Mouse (Mus musculus) lung, postnatal 0 days (tissue): ENCODE results near the gene Xpr1.

Source experiments
- CTCF ChIP-seq: IDR thresholded peaks from 2 replicates; pipeline ENCODE4 v1.5.1; 2016; ENCODE audit warnings: antibody characterized with exemption, mild to moderate bottlenecking
- EP300 ChIP-seq: IDR thresholded peaks from 2 replicates; pipeline ENCODE4 v1.6.1; 2016; ENCODE audit warnings: antibody characterized with exemption, mild to moderate bottlenecking, control low read depth

DNA sequence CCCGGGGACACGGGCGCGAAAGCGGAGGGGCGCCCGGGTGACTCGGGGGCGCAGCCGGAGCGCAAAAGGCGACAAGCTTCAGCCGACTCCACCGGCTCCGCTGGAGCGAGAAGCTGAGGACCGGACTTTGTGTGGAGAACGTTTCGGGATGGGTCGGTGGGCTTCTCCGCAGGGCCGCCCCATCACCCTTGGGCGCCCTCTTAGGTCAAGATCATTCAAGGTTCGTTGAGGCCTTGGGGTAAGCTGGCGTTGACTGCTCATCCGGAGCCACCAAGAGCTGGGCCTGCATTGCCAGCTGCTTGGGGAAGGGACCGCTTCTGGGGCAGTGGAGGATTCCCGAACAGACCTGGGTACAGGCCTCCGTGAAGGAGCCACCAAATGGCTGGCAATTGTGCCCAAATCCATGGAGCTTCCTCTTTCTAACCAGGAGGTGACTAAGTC, 172.4 kb downstream of the Xpr1 start:
- TF ChIP-seq CTCF: no peak
- TF ChIP-seq EP300: no peak
